27 mouse cellular contexts compared by ENCODE assay signal in genomic region chr9:96217299-96217698, GRCm38 (mm10).
"Had no signal": no experiment of that assay in that cellular context is flagged by ENCODE, and none has a peak within 500 bp of the region (broad histone marks: within the 10 kb centered on the region; RNA-seq: fewer than 3 reads in every experiment).

No protein-coding gene starts in this region.

- H3K36me3 ChIP-seq: embryonic facial prominence, embryonic 12.5 days; embryonic facial prominence, embryonic 15.5 days; forebrain, embryonic 12.5 days; forebrain, embryonic 15.5 days had no signal

- DNase-seq: cerebellum, adult 9-10 months; cerebellum, adult 9-11 months; cerebellum, postnatal 10 days; cerebellum, postnatal 14 days; cerebellum, postnatal 25 days; cerebellum, postnatal 36 days; embryo, embryonic 11 days; forebrain, postnatal 0 days; gastrocnemius, adult 2 months; gastrocnemius, postnatal 10 days; gastrocnemius, postnatal 14 days; gastrocnemius, postnatal 25 days; heart, adult 11 months; heart, adult 18-20 months; heart, adult 2 months had no signal

- ATAC-seq: forebrain, embryonic 13.5 days; forebrain, embryonic 14.5 days; forebrain, embryonic 15.5 days; forebrain, embryonic 16.5 days; forebrain, postnatal 0 days had no signal

- H3K4me3 ChIP-seq: embryonic facial prominence, embryonic 10.5 days; embryonic facial prominence, embryonic 12.5 days; embryonic facial prominence, embryonic 13.5 days; embryonic facial prominence, embryonic 15.5 days; erythroblast, embryonic 14.5 days; forebrain, embryonic 10.5 days; forebrain, embryonic 12.5 days; forebrain, embryonic 13.5 days; forebrain, embryonic 15.5 days; gastrocnemius, adult 2 months; heart, adult 2 months; heart, embryonic 10.5 days had no signal

- H3K27me3 ChIP-seq: embryonic facial prominence, embryonic 12.5 days; embryonic facial prominence, embryonic 13.5 days; embryonic facial prominence, embryonic 15.5 days; forebrain, embryonic 12.5 days; forebrain, embryonic 13.5 days; forebrain, embryonic 15.5 days had no signal

- H3K4me1 ChIP-seq: embryonic facial prominence, embryonic 10.5 days; embryonic facial prominence, embryonic 12.5 days; embryonic facial prominence, embryonic 13.5 days; embryonic facial prominence, embryonic 15.5 days; forebrain, embryonic 10.5 days; forebrain, embryonic 12.5 days; heart, embryonic 10.5 days had no signal

- H3K9me3 ChIP-seq: embryonic facial prominence, embryonic 10.5 days; embryonic facial prominence, embryonic 12.5 days; embryonic facial prominence, embryonic 13.5 days; embryonic facial prominence, embryonic 15.5 days; forebrain, embryonic 10.5 days; forebrain, embryonic 12.5 days; forebrain, embryonic 13.5 days; forebrain, embryonic 15.5 days; heart, embryonic 10.5 days had no signal

- H3K27ac ChIP-seq: embryonic facial prominence, embryonic 10.5 days; embryonic facial prominence, embryonic 12.5 days; embryonic facial prominence, embryonic 13.5 days; embryonic facial prominence, embryonic 15.5 days; forebrain, embryonic 10.5 days; forebrain, embryonic 12.5 days; forebrain, embryonic 13.5 days; forebrain, embryonic 15.5 days; gastrocnemius, adult 2 months; heart, adult 2 months; heart, embryonic 10.5 days had no signal

- H3K4me2 ChIP-seq: embryonic facial prominence, embryonic 12.5 days; embryonic facial prominence, embryonic 13.5 days; embryonic facial prominence, embryonic 15.5 days; forebrain, embryonic 12.5 days; forebrain, embryonic 13.5 days; forebrain, embryonic 15.5 days had no signal

- H3K9ac ChIP-seq: embryonic facial prominence, embryonic 12.5 days; embryonic facial prominence, embryonic 13.5 days; embryonic facial prominence, embryonic 15.5 days; forebrain, embryonic 12.5 days; forebrain, embryonic 13.5 days; forebrain, embryonic 15.5 days; forebrain, postnatal 0 days had no signal
